Mouse (Mus musculus): ENCODE data around the gene Ttc39d.

- TF ChIP-seq CTCF (conservative IDR thresholded peaks at IDR 0.05 in 1 of 2, IDR thresholded peaks at IDR 0.05 in 1 of 2; ENCODE audit: low read depth in 2 of 2, low read length in 2 of 2): no peak
- no peak for TF ChIP-seq MAX (IDR thresholded peaks at IDR 0.05; ENCODE audit: low read length)
- no peak for TF ChIP-seq KAT2A (IDR thresholded peaks at IDR 0.05; ENCODE audit: insufficient replicate concordance, low read length)
- TF ChIP-seq EP300 (IDR thresholded peaks at IDR 0.05; ENCODE audit: low read length): no peak
- TF ChIP-seq GABPA (IDR thresholded peaks at IDR 0.05; ENCODE audit: insufficient replicate concordance, low read depth, low read length): no peak
- TF ChIP-seq POLR2A (IDR thresholded peaks at IDR 0.05; ENCODE audit: low read depth, low read length): no peak
These were observed 35.9 kb downstream of the Ttc39d start for GRCm38 (mm10) chr17:80243116-80243515.

All from CH12.LX (cell line).